Mouse (Mus musculus): ENCODE results near the gene Itpr2. TPM values are rescaled to one million over a fixed set of nuclear protein-coding genes. Genes with fewer than 3 reads are reported as not detected.

Gene Itpr2
- polyA plus RNA-seq, 1 experiment = 18.0 TPM

GRCm38 (mm10) chr6:146464014-146464644 is 37.9 kb downstream of the Itpr2 start:
- DNase-seq (ENCODE audit: low read depth in 1 of 2, low spot score in 2 of 2) = no peak
- no peak overlapping the region for H3K4me3 ChIP-seq (ENCODE audit: extremely low read depth, insufficient read depth, insufficient read length)
- H3K36me3 ChIP-seq (ENCODE audit: control insufficient read depth, insufficient read depth, low read length) = peaks cover 11% of the 10 kb centered on the region
- no peaks in the 10 kb centered on the region for H3K4me1 ChIP-seq (ENCODE audit: control insufficient read depth, insufficient read depth, insufficient read length)
- no peak overlapping the region for H3K27ac ChIP-seq (ENCODE audit: insufficient read depth, low read length)
- 90% methylated on average over 8 of the region's 8 CpGs for WGBS
- TF ChIP-seq CTCF (IDR thresholded peaks at IDR 0.05; ENCODE audit: extremely low read depth, insufficient read depth, insufficient read length, insufficient replicate concordance) (no peak), POLR2A (IDR thresholded peaks at IDR 0.05; ENCODE audit: low read depth, low read length) (no peak)
- no peaks in the 10 kb centered on the region for H3K27me3 ChIP-seq (ENCODE audit: control insufficient read depth, insufficient read depth, low read length)

- Histone ChIP-seq H3K4me1 (ENCODE audit: control insufficient read depth, insufficient read depth, insufficient read length) (peaks cover 4% of the 10 kb centered on the region; the same call in 1 of the 2 replicates), H3K4me3 (ENCODE audit: extremely low read depth, insufficient read depth, insufficient read length) (no peak overlapping the region), H3K36me3 (ENCODE audit: control insufficient read depth, insufficient read depth, low read length) (peaks cover 2% of the 10 kb centered on the region; the same call in 1 of the 2 replicates), H3K27ac (ENCODE audit: insufficient read depth, low read length) (no peak overlapping the region), H3K27me3 (ENCODE audit: control insufficient read depth, insufficient read depth, low read length) (no peaks in the 10 kb centered on the region)
- TF ChIP-seq POLR2A (IDR thresholded peaks at IDR 0.05; ENCODE audit: low read depth, low read length) (no peak), CTCF (IDR thresholded peaks at IDR 0.05; ENCODE audit: extremely low read depth, insufficient read depth, insufficient read length, insufficient replicate concordance) (no peak)
- no peak for DNase-seq (ENCODE audit: low read depth in 1 of 2, low spot score in 2 of 2)
- 83% methylated on average over 8 of the region's 8 CpGs for WGBS
Measured at GRCm38 (mm10) chr6:146460936-146461335, 41.1 kb downstream of the Itpr2 start.

GRCm38 (mm10) chr6:146458436-146458835 is 43.6 kb downstream of the Itpr2 start:
- Histone ChIP-seq H3K4me3 (ENCODE audit: extremely low read depth, insufficient read depth, insufficient read length) (no peak overlapping the region), H3K27me3 (ENCODE audit: control insufficient read depth, insufficient read depth, low read length) (no peaks in the 10 kb centered on the region), H3K4me1 (ENCODE audit: control insufficient read depth, insufficient read depth, insufficient read length) (peaks cover 4% of the 10 kb centered on the region; the same call in 1 of the 2 replicates), H3K36me3 (ENCODE audit: control insufficient read depth, insufficient read depth, low read length) (no peaks in the 10 kb centered on the region), H3K27ac (ENCODE audit: insufficient read depth, low read length) (no peak overlapping the region)
- 72% methylated on average over 5 of the region's 5 CpGs for WGBS
- TF ChIP-seq CTCF (IDR thresholded peaks at IDR 0.05; ENCODE audit: extremely low read depth, insufficient read depth, insufficient read length, insufficient replicate concordance) (no peak), POLR2A (IDR thresholded peaks at IDR 0.05; ENCODE audit: low read depth, low read length) (no peak)
- no peak for DNase-seq (ENCODE audit: low read depth in 1 of 2, low spot score in 2 of 2)

GRCm38 (mm10) chr6:146456741-146457140 is 45.3 kb downstream of the Itpr2 start:
- H3K4me3 ChIP-seq (ENCODE audit: extremely low read depth, insufficient read depth, insufficient read length) = no peak overlapping the region
- no peak overlapping the region for H3K27ac ChIP-seq (ENCODE audit: insufficient read depth, low read length)
- no peak for DNase-seq (ENCODE audit: low read depth in 1 of 2, low spot score in 2 of 2)
- WGBS = 83% methylated on average over 5 of the region's 5 CpGs
- H3K4me1 ChIP-seq (ENCODE audit: control insufficient read depth, insufficient read depth, insufficient read length) = peaks cover 10% of the 10 kb centered on the region; the same call in 1 of the 2 replicates
- H3K36me3 ChIP-seq (ENCODE audit: control insufficient read depth, insufficient read depth, low read length) = no peaks in the 10 kb centered on the region
- H3K27me3 ChIP-seq (ENCODE audit: control insufficient read depth, insufficient read depth, low read length) = no peaks in the 10 kb centered on the region
- TF ChIP-seq CTCF (IDR thresholded peaks at IDR 0.05; ENCODE audit: extremely low read depth, insufficient read depth, insufficient read length, insufficient replicate concordance) = no peak
- TF ChIP-seq POLR2A (IDR thresholded peaks at IDR 0.05; ENCODE audit: low read depth, low read length) = no peak

- 77% methylated on average over 10 of the region's 10 CpGs for WGBS
- H3K27ac ChIP-seq (ENCODE audit: insufficient read depth, low read length) = no peak overlapping the region
- no peak for TF ChIP-seq POLR2A (IDR thresholded peaks at IDR 0.05; ENCODE audit: low read depth, low read length)
- no peak for TF ChIP-seq CTCF (IDR thresholded peaks at IDR 0.05; ENCODE audit: extremely low read depth, insufficient read depth, insufficient read length, insufficient replicate concordance)
- peaks cover 10% of the 10 kb centered on the region; the same call in 1 of the 2 replicates for H3K4me1 ChIP-seq (ENCODE audit: control insufficient read depth, insufficient read depth, insufficient read length)
- DNase-seq (ENCODE audit: low read depth in 1 of 2, low spot score in 2 of 2) = no peak
- H3K36me3 ChIP-seq (ENCODE audit: control insufficient read depth, insufficient read depth, low read length) = no peaks in the 10 kb centered on the region
- H3K27me3 ChIP-seq (ENCODE audit: control insufficient read depth, insufficient read depth, low read length) = no peaks in the 10 kb centered on the region
- no peak overlapping the region for H3K4me3 ChIP-seq (ENCODE audit: extremely low read depth, insufficient read depth, insufficient read length)
Measured at GRCm38 (mm10) chr6:146454520-146455511, 47.2 kb downstream of the Itpr2 start.

- WGBS = 13% methylated on average over 16 of the region's 16 CpGs
Measured at GRCm38 (mm10) chr6:146452474-146452873, 49.5 kb downstream of the Itpr2 start.

More at GRCm38 (mm10) chr6:146452474-146452873, 49.5 kb downstream of the Itpr2 start:
- H3K4me1 ChIP-seq (ENCODE audit: control insufficient read depth, insufficient read depth, insufficient read length) = peaks cover 6% of the 10 kb centered on the region; the same call in 1 of the 2 replicates
- no peak for DNase-seq (ENCODE audit: low read depth in 1 of 2, low spot score in 2 of 2)
- H3K36me3 ChIP-seq (ENCODE audit: control insufficient read depth, insufficient read depth, low read length) = no peaks in the 10 kb centered on the region
- H3K27ac ChIP-seq (ENCODE audit: insufficient read depth, low read length) = no peak overlapping the region
- no peaks in the 10 kb centered on the region for H3K27me3 ChIP-seq (ENCODE audit: control insufficient read depth, insufficient read depth, low read length)
- no peak overlapping the region for H3K4me3 ChIP-seq (ENCODE audit: extremely low read depth, insufficient read depth, insufficient read length)
- TF ChIP-seq CTCF (IDR thresholded peaks at IDR 0.05; ENCODE audit: extremely low read depth, insufficient read depth, insufficient read length, insufficient replicate concordance) = no peak
- no peak for TF ChIP-seq POLR2A (IDR thresholded peaks at IDR 0.05; ENCODE audit: low read depth, low read length)
